Mouse (Mus musculus) induced T-regulatory cell, adult 2 months (primary cell): Measurements from ENCODE around the gene B430305J03Rik.

ENCODE experiments used
- DNase-seq: peaks from one replicate; pipeline ENCODE4 v3.0.0-alpha.2; 2012; ENCODE audit warnings: low read depth

B430305J03Rik gene

DNA sequence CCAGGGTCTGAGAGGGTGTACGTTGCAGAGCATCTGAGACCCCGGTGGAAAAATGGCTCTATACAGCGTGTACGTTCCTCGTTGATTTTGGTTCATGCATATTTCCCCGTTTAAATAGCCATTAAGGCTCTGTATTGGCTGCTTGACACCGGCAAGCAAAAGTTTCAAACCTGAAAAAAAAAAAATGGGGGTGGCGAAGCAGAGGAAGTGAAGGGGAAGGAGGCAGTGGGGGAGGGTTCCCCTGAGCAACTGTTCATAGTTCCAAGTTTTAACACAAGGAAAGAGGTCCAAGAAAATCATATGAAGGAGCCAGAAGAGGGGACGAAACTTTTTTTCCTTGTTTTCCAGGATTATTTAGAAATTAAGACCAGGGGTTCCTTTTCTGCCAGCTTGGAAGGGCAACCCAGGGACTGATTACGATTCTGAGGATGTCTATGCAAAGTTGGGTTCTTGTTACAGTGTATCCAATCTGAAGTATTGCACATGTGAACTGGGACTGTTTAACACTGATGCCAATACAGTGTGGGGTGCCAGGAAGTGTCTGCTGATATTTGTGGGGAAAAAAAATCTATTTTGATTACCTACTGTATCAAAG is at the start of gene B430305J03Rik:
B430305J03Rik (minus strand) TSS at position 173 of the 595 bp plus-strand sequence.
- peak; percentile 75 for DNase-seq

DNA sequence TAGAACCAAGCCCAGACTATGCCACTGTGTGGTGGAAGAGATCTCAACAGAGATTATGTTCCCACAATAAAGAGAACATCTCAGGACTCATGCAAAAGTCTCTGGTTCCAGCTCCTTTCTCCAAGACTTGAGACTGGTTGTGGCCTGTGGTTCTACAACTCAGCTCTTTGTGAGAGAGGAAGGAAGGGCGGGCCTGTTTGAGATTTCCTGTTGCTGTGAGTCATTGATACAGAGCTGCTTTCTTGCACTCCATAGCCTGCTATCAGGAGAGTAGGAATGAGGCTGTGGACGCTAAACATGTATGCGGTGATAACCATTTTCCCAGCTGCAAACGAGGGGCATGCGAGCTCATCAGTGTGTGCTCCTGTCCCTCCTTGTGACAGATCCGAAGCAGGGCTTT is 43.9 kb upstream of the B430305J03Rik start:
- DNase-seq = peak; percentile 71

- no peak for DNase-seq
Observed at GRCm38 (mm10) chr3:61406921-61407320, 41.2 kb upstream of the B430305J03Rik start.

- DNase-seq = no peak
Observed at GRCm38 (mm10) chr3:61400823-61401387, 35.2 kb upstream of the B430305J03Rik start.

DNA sequence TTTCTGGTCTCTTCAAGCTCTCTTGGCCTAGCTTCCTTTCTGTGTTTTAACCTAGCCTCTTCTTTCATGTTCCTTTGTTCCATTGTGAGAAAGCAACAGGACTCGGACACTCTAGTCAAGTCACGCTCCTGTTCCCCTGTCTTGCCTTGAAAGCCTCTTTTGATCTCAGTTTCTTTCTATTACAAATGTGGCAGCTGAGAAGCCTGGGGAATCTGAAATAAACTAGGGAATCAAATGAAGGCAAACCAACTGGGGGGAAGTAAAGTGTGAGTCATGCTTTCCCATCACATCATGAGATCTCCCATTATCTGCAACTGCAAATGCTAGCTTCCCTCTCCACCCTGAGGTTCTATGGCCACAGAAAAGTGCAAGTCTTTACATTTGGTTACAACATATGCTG is 31.0 kb upstream of the B430305J03Rik start:
- no peak for DNase-seq

DNA sequence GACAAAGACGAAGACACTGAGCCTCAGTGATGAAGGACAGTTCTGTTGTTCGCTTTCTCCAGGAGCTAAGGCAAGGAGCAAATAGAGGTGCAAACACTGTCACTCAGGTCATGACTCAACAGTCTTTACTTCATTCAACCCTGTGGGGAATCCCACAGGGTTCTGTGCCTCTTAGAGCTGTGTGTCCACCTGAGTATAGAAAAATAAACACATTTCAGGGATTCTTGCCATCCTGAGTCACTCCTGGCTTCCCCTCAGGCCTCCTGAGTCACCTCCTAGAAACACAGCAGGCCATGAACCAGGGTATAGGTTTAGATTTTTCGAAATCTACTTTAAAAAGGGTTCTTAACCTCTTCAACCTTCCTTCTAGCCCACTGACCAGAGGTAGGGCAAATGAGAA is 29.6 kb upstream of the B430305J03Rik start:
- no peak for DNase-seq

GRCm38 (mm10) chr3:61393520-61393919 is 27.8 kb upstream of the B430305J03Rik start:
- no peak for DNase-seq

- no peak for DNase-seq
Observed at GRCm38 (mm10) chr3:61392881-61393280, 27.1 kb upstream of the B430305J03Rik start.

DNA sequence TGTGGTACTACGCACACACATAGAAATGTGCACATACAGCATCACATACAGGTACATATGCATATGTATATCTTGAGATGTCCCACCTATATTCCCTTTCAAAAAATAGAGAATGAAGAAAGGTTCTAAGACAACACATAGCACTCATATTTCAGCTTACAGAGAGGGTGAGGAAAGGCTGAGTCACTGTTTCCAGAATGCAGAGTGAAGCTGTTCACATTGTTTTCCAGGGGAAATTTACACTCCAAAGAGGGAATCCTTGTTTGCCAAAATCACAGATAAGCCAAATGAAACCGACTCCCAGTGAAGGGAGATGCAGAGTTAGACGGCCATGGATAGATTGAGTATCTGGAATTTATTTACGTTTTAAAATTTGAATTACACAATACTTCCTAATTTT is 25.8 kb upstream of the B430305J03Rik start:
- no peak for DNase-seq

DNA sequence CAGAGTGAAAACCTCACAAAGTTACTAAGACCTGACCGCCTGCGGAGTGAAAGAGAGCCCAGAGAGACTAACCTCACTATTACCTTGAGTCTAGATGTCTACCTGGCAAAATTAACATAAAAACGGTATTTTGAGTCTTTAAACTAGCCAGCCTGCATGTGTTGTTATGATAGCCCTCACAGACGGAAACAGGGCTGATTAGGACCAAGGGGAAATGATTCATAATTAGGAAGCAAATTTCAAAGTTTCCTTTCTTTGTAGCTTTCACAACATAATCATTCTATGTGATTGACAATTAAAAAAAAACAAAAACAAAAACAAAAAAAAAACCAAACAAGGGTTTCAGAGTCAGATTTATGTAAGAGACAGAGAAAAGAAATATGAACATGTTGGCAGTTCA is 20.6 kb upstream of the B430305J03Rik start:
- no peak for DNase-seq

DNA sequence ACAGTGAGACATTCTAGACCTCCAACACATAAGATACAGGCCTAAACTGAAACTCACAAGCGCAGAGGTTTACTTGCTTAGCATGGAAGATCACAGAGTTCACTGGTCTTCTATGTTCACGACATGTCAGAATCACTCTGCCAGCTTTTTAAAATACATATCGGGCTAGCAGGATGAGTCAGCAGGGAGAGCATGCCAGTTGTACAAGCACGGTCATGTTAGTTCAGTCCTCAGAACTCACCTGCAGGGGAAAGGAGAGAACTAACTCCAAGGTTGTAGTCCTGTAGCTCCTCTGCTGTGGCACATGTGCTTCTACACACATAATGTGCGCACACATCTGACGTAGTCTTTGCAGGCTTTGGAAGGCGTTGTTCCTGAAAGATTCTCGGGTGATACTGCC is 10.2 kb upstream of the B430305J03Rik start:
- no peak for DNase-seq

DNA sequence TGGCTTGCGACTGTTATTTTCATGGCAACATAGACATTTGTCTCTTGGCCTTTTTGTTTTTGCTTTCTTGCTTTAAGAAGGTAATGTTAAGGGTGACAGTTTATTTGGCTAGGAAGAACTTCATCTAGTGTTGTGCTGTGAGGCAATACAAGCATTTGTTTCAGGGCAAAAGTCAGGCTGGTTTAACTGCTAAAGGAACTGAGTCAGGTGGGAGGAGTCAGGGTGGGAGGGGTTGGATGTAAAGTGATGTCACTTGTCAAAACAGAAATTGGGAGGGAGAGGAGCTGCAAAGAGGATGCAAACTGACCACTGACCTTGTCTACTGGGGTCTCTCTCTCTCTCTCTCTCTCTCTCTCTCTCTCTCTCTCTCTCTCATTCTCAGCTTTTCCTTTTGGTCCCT is 2.7 kb upstream of the B430305J03Rik start:
- DNase-seq = peak; percentile 46

DNA sequence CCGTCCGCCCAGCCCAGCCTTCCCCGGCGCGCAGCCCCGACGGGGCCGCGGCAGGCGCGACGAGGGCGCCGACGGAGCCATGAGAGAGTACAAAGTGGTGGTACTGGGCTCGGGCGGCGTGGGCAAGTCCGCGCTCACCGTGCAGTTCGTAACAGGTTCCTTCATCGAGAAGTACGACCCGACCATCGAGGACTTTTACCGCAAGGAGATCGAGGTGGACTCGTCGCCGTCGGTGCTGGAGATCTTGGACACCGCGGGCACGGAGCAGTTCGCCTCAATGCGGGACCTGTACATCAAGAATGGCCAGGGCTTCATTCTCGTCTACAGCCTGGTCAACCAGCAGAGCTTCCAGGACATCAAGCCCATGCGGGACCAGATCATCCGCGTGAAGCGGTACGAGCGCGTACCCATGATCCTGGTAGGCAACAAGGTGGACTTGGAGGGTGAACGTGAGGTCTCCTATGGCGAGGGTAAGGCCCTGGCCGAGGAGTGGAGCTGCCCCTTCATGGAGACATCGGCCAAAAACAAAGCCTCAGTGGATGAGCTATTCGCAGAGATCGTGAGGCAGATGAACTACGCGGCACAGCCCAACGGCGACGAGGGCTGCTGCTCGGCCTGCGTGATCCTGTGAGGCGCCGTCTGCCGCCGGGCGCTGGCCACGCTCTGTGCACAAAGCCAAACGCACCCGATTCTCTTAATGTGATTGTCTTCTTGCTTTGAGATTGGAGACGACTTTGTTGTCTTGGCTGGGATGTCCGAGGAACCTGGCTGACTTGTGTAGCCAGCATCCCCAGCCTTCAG is 573 bp downstream of the B430305J03Rik start:
- DNase-seq = peak; percentile 64

GRCm38 (mm10) chr3:61364661-61364977 is 1.1 kb downstream of the B430305J03Rik start:
- no peak for DNase-seq

- peak; percentile 96 for DNase-seq
Observed at GRCm38 (mm10) chr3:61363989-61364660, 1.6 kb downstream of the B430305J03Rik start.

DNA sequence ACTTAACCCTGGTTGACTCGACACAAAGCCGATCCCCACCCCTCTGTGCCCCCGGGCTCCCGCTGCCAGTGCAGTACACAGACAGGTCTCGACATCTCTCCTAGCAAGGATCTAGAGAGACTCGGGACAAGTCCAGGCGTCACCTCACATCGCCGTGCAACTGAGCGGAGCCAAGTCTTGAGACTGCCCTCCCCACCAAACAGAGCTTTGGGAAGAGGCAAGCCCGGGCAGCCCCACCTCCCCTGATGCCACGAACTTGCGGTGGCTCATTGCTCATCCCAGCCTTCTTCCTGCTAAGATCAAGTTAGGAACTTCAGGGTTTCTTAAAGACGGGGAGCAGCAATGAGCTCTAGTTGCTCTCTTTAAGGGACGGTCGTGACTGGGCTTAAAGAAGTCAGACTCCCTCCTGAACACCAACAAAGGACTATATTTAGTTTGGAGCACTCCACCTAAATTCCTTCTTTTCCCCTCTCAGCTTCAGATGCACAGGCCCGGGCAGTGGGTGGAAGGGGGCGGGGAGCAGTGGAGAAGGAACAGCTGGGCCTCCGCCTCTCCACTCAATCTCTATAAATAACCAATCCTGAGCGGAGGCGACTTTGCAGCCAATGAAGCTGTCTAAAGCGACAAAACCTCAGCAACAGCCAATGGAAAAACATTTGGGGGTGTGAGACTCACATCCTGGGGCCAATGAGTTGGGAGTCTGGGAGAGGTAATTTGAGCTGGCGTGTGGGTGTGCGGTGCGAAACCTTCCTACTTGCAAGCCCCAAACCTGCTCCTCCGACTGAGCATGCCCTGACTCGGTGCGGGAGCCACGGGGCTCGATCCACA is 2.4 kb downstream of the B430305J03Rik start:
- peak; percentile 94 for DNase-seq

DNA sequence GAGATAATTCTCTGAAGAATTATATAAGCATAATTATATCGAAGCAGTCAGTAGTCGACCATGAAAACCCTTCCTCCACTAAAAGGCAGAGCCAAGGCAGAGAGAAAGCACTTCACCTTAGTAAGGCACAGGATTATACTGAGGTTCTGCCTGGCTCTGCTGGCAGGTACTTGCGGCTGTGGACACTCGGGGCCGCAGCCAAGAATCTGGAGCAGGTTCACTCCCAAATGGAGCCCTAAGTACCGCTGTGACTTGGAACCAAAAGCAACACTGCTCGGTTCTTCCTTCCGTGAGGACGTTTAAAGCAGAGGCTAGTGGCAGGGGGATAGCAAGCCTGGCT is 3.0 kb downstream of the B430305J03Rik start:
- DNase-seq = no peak

DNA sequence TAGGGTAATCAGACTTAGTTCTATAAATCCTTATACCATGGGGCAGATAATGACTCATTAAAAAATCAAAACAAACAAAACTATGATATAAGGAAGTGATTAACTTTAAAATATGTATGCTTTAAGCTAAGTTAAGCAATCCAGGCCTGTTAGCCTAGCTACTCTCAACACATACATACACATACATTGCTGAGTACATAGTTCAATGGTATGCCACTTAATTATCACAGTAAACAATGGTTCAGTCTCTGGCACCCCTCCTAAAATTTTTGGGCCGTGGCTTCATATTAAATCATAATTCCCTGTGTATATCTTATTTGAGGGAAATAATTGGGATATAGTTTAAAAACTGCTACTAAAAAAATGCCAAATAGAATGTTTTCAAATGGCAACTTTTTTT is 4.4 kb downstream of the B430305J03Rik start, which contains the start of gene Rap2b:
Rap2b (plus strand) TSS at position 301 of the 400 bp plus-strand sequence.
- DNase-seq = no peak

- no peak for DNase-seq
Observed at GRCm38 (mm10) chr3:61358756-61359293, 6.9 kb downstream of the B430305J03Rik start.

- DNase-seq = peak; percentile 22
Observed at GRCm38 (mm10) chr3:61358107-61358506, 7.6 kb downstream of the B430305J03Rik start.

DNA sequence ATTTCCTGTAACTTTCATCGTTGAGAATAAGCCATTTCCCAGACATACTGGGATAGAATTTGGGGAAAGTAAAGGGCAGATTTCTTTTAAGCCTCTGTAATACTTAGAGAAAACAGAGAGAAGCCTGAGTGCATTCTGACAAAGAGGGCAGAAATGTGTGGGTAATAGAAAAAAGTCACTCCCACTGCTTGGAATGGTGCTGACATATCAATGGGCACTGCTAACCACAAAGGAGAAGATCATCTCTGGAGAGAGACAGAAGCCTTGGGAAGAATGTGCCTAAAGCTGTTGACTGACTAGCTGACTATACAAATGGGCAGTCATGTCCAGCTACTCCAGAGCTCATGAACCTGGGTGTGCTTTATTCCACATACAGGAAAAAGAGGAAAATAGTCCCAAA is 10.3 kb downstream of the B430305J03Rik start:
- DNase-seq = no peak

DNA sequence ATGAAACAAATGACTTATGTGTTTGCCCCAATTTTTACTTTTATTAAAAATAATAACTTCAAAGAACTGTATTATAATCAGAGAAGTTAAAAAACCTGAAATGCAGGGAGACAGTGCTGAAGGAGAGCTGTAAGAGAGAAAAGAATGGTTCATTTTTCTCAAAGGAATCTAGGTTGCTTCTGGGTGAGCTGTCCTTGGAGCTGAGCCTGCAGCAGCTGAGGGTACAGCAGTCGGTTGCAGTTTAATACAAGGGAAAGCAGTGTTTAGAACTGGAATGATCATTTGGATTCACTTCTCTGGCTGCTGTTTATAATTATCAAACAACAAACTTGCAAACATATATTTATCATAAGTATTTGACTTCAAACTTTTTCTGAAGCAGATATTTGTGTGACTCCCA is 16.3 kb downstream of the B430305J03Rik start:
- DNase-seq = no peak
